Mouse (Mus musculus) CH12.LX (cell line): ENCODE results near the gene Rgs4. TPM values are rescaled to one million over a fixed set of nuclear protein-coding genes. Genes with fewer than 3 reads are reported as not detected.

ENCODE experiments used
- DNase-seq: peaks from one replicate; pipeline ENCODE4 v3.0.0-alpha.2; 2013; ENCODE audit errors: extremely low read depth
- H3K27ac ChIP-seq: 2 replicates; pipeline ENCODE4 v1.5.1; 2012; ENCODE audit warnings: low read depth, mild to moderate bottlenecking, control low read depth, moderate library complexity; ENCODE audit not compliant: insufficient read depth
- H3K27me3 ChIP-seq: replicated peaks from 2 replicates; pipeline ENCODE3; 2012; ENCODE audit warnings: inconsistent platforms
- H3K36me3 ChIP-seq, 2 experiments: replicated peaks in 1 of 2; 2 replicates each; pipeline versions ENCODE3 to v1.6.1; 2012; ENCODE audit warnings: inconsistent platforms in 1 of 2, low read length in 1 of 2, mild to moderate bottlenecking in 1 of 2, mixed read lengths in 1 of 2, moderate library complexity in 1 of 2; ENCODE audit not compliant: control insufficient read depth in 1 of 2, insufficient read depth in 1 of 2
- H3K4me1 ChIP-seq, 2 experiments: 2 replicates each; pipeline ENCODE4 v1.6.1; 2012; ENCODE audit warnings: inconsistent platforms in 1 of 2, moderate library complexity in 1 of 2; ENCODE audit not compliant: insufficient read depth in 2 of 2, control insufficient read depth in 1 of 2
- H3K4me2 ChIP-seq: 2 replicates; pipeline ENCODE4 v1.6.1; 2012; ENCODE audit warnings: low read depth, mild to moderate bottlenecking, control low read depth; ENCODE audit not compliant: poor library complexity, insufficient read depth, severe bottlenecking
- H3K4me3 ChIP-seq, 3 experiments: fragments of 150-350 bp in 1 of 3; sonication (generic) in 1 of 3; replicated peaks in 1 of 3; 2 replicates each; pipeline versions ENCODE3 to v1.5.1; 2011 to 2012; ENCODE audit warnings: low read depth in 2 of 3, low read length in 2 of 3, mild to moderate bottlenecking in 2 of 3, moderate library complexity in 2 of 3, control low read depth in 1 of 3, improper control_type of control experiment in 1 of 3, inconsistent platforms in 1 of 3, mixed read lengths in 1 of 3; ENCODE audit not compliant: poor library complexity in 1 of 3
- H3K79me2 ChIP-seq: replicated peaks from 2 replicates; pipeline ENCODE4 v1.6.1; 2012; ENCODE audit warnings: mild to moderate bottlenecking, moderate library complexity; ENCODE audit not compliant: control insufficient read depth, poor library complexity, insufficient read depth, severe bottlenecking; ENCODE audit errors: extremely low read depth
- H3K9ac ChIP-seq: 2 replicates; pipeline ENCODE4 v1.6.1; 2012; ENCODE audit warnings: low read depth, mild to moderate bottlenecking, control low read depth, moderate library complexity; ENCODE audit not compliant: insufficient read depth
- H3K9me3 ChIP-seq: replicated peaks from 2 replicates; pipeline ENCODE3; 2012; ENCODE audit warnings: low read length, inconsistent platforms, mixed read lengths
- CHD1 ChIP-seq: IDR thresholded peaks from 2 replicates; pipeline ENCODE4 v1.6.1; 2012; ENCODE audit warnings: low read depth, low read length, improper control_type of control experiment, inconsistent platforms
- CHD2 ChIP-seq: IDR thresholded peaks from 2 replicates; pipeline ENCODE4 v1.6.1; 2011; ENCODE audit warnings: low read length, improper control_type of control experiment
- CTCF ChIP-seq, 2 experiments: IDR thresholded peaks in 1 of 2; conservative IDR thresholded peaks in 1 of 2; 2 replicates each; pipeline ENCODE4 v1.5.1; 2011 to 2012; ENCODE audit warnings: low read depth in 2 of 2, low read length in 2 of 2, improper control_type of control experiment in 1 of 2, inconsistent platforms in 1 of 2, mild to moderate bottlenecking in 1 of 2, moderate library complexity in 1 of 2
- E2F4 ChIP-seq: IDR thresholded peaks from 2 replicates; pipeline ENCODE4 v1.6.1; 2011; ENCODE audit warnings: low read depth, low read length, improper control_type of control experiment; ENCODE audit not compliant: insufficient replicate concordance
- ELF1 ChIP-seq: IDR thresholded peaks from 2 replicates; pipeline ENCODE4 v1.6.1; 2014; ENCODE audit warnings: low read depth, mild to moderate bottlenecking, inconsistent platforms, low read length, improper control_type of control experiment
- EP300 ChIP-seq: IDR thresholded peaks from 2 replicates; pipeline ENCODE4 v1.6.1; 2011; ENCODE audit warnings: low read length, improper control_type of control experiment
- ETS1 ChIP-seq: conservative IDR thresholded peaks from 2 replicates; pipeline ENCODE4 v1.6.1; 2012; ENCODE audit warnings: low read depth, mild to moderate bottlenecking, inconsistent platforms, low read length, improper control_type of control experiment, moderate library complexity
- HCFC1 ChIP-seq: IDR thresholded peaks from 2 replicates; pipeline ENCODE4 v1.6.1; 2012; ENCODE audit warnings: low read depth, mild to moderate bottlenecking, inconsistent platforms, low read length, improper control_type of control experiment
- IRF4 ChIP-seq: IDR thresholded peaks from 2 replicates; pipeline ENCODE4 v1.6.1; 2014; ENCODE audit warnings: low read depth, mild to moderate bottlenecking, inconsistent platforms, low read length, improper control_type of control experiment
- JUND ChIP-seq: conservative IDR thresholded peaks from 2 replicates; pipeline ENCODE4 v1.6.1; 2011; ENCODE audit warnings: low read depth, low read length, improper control_type of control experiment
- MEF2A ChIP-seq: IDR thresholded peaks from 2 replicates; pipeline ENCODE4 v1.6.1; 2014; ENCODE audit warnings: low read depth, mild to moderate bottlenecking, inconsistent platforms, low read length, improper control_type of control experiment, borderline replicate concordance
- NELFE ChIP-seq: IDR thresholded peaks from 2 replicates; pipeline ENCODE4 v1.6.1; 2011; ENCODE audit warnings: low read depth, low read length, improper control_type of control experiment
- RCOR1 ChIP-seq: conservative IDR thresholded peaks from 2 replicates; pipeline ENCODE4 v1.6.1; 2012; ENCODE audit warnings: low read depth, mild to moderate bottlenecking, inconsistent platforms, low read length, improper control_type of control experiment
- TBP ChIP-seq: conservative IDR thresholded peaks from 2 replicates; pipeline ENCODE4 v1.6.1; 2011; ENCODE audit warnings: low read depth, low read length, improper control_type of control experiment
- TCF12 ChIP-seq: IDR thresholded peaks from 2 replicates; pipeline ENCODE4 v1.6.1; 2014; ENCODE audit warnings: low read depth, mild to moderate bottlenecking, inconsistent platforms, low read length, improper control_type of control experiment
- UBTF ChIP-seq: IDR thresholded peaks from 2 replicates; pipeline ENCODE4 v1.6.1; 2012; ENCODE audit warnings: low read depth, mild to moderate bottlenecking, inconsistent platforms, low read length, improper control_type of control experiment, moderate library complexity
- USF1 ChIP-seq: IDR thresholded peaks from 2 replicates; pipeline ENCODE4 v1.6.1; 2014; ENCODE audit warnings: low read depth, mild to moderate bottlenecking, inconsistent platforms, low read length, improper control_type of control experiment
- USF2 ChIP-seq: conservative IDR thresholded peaks from 2 replicates; pipeline ENCODE4 v1.6.1; 2011; ENCODE audit warnings: low read depth, low read length, improper control_type of control experiment
- ZC3H11A ChIP-seq: IDR thresholded peaks from 2 replicates; pipeline ENCODE4 v1.6.1; 2012; ENCODE audit warnings: low read depth, mild to moderate bottlenecking, inconsistent platforms, low read length, improper control_type of control experiment
- ZKSCAN1 ChIP-seq: IDR thresholded peaks from 2 replicates; pipeline ENCODE4 v1.6.1; 2012; ENCODE audit warnings: low read depth, inconsistent platforms, low read length, improper control_type of control experiment, borderline replicate concordance
- ZMIZ1 ChIP-seq: IDR thresholded peaks from 2 replicates; pipeline ENCODE4 v1.6.1; 2012; ENCODE audit warnings: low read depth, mild to moderate bottlenecking, inconsistent platforms, low read length, improper control_type of control experiment
- ZNF384 ChIP-seq: IDR thresholded peaks from 2 replicates; pipeline ENCODE4 v1.6.1; 2012; ENCODE audit warnings: low read depth, low read length, improper control_type of control experiment, inconsistent platforms
- dilution Hi-C: fragments of 300-500 bp; cut with MboI; formaldehyde crosslinking; loops from 2 replicates; pipeline ENCODE4 v1.14.3; 2020; ENCODE audit warnings: low sequenced_read_pairs; ENCODE audit not compliant: extremely low pct_unique_long_range_greater_than_20kb, extremely low pct_ligation_motif_present
- in situ Hi-C: fragments of 300-500 bp; cut with MboI; formaldehyde crosslinking; loops from 3 replicates; pipeline ENCODE4 v1.14.3; 2019; ENCODE audit warnings: low sequenced_read_pairs, low pct_ligation_motif_present, low pct_unique_long_range_greater_than_20kb, mixed read lengths
- polyA plus RNA-seq: library from polyadenylated mRNA; unstranded; fragments of >175 nt; gene quantifications from 2 replicates; pipeline ENCODE4 v1.2.1, GENCODE M21; 2012; ENCODE audit warnings: low read depth; ENCODE audit not compliant: insufficient read length
- total RNA-seq, 2 experiments: library from RNA; depleted of rRNA; stranded (reverse); fragments of 300-350 nt in 1 of 2; fragments of >200 nt in 1 of 2; gene quantifications; 2 replicates each; pipeline ENCODE4 v1.2.3; 2012 to 2014

The Rgs4 gene
- total and polyA plus RNA-seq, 3 experiments: not detected

DNA sequence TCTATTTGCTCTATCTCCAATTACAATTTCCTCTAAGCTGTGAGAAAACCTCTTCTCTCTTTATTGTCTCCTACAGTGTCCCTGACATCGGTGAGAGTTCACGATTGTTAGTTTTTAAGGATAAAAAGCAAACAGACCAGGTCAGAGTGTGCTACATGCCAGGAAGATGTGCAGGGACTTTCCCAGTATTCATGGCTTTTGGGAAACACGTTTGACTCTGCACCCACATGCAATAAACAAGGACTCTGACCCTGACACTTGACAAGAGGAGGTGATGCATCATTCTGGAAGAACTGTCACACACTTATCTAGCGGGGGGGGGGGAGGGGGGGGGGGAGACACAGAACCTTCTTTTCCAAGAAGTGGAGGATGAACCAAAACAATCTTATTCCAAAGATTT is 5.0 kb upstream of the Rgs4 start (continued):
- no peak for TF ChIP-seq E2F4

- in situ Hi-C loops: no loop called here
Measured at GRCm38 (mm10) chr1:169748439-169748838, 997 bp upstream of the Rgs4 start.

DNA sequence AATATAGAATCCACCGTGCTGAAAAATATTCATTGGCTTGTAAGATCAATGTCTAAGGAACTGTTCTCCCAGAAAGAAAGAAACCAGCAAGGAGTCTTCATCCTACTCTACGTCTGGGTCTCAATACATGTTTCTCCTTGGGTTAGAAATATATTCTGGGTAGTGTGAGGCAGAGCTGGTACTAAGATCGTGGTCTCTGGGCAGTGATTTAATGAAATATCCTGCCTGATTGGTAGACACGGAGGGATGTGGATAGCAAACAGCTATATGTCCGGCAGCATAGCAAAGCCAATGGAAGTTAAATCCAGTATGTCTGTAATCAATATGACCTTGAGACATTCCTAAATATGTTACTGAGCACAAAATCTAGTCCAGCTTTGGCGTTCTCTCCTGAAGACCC is 460 bp upstream of the Rgs4 start:
- Histone ChIP-seq H3K27me3 (peaks cover 50% of the 10 kb centered on the region), H3K4me2 (peak overlapping the region; percentile 51), H3K36me3 (no peaks in the 10 kb centered on the region), H3K4me3 (no peak overlapping the region), H3K4me1 (no peaks in the 10 kb centered on the region), H3K9ac (no peak overlapping the region), H3K9me3 (no peaks in the 10 kb centered on the region), H3K79me2 (no peaks in the 10 kb centered on the region), H3K27ac (no peak overlapping the region)
- TF ChIP-seq EP300 (no peak), MEF2A (no peak), IRF4 (no peak), NELFE (no peak), ZNF384 (no peak), CTCF (conservative IDR thresholded peaks at IDR 0.05 in 1 of 2, IDR thresholded peaks at IDR 0.05 in 1 of 2; ENCODE audit: low read depth in 2 of 2, low read length in 2 of 2) (no peak), UBTF (no peak), ZKSCAN1 (no peak), HCFC1 (no peak), CHD1 (no peak), CHD2 (no peak), ZMIZ1 (no peak)
- no peak for DNase-seq
- dilution Hi-C loops: no loop called here
- in situ Hi-C loops: no loop called here

More at GRCm38 (mm10) chr1:169748439-169748838, 997 bp upstream of the Rgs4 start:
- Histone ChIP-seq H3K36me3 (no peaks in the 10 kb centered on the region), H3K79me2 (no peaks in the 10 kb centered on the region), H3K4me3 (no peak overlapping the region), H3K9ac (no peak overlapping the region), H3K9me3 (no peaks in the 10 kb centered on the region), H3K27me3 (peaks cover 50% of the 10 kb centered on the region), H3K27ac (no peak overlapping the region), H3K4me1 (no peaks in the 10 kb centered on the region), H3K4me2 (no peak overlapping the region)
- no peak for TF ChIP-seq USF1
- no peak for TF ChIP-seq TCF12
- TF ChIP-seq ETS1: no peak
- TF ChIP-seq ELF1: no peak
- TF ChIP-seq EP300: no peak
- no peak for TF ChIP-seq TBP
- TF ChIP-seq NELFE: no peak
- TF ChIP-seq JUND: no peak
- TF ChIP-seq USF2: no peak
- no peak for TF ChIP-seq RCOR1
- TF ChIP-seq ZC3H11A: no peak
- DNase-seq: no peak
- dilution Hi-C loops: no loop called here
